Mouse (Mus musculus) right cerebral cortex, postnatal 36 days (tissue): ENCODE measurements around the gene Pla2g6.
A peak's percentile ranks its signal among the peaks of the same experiment; 100 is the strongest.

Experiments
- DNase-seq, 2 experiments: peaks; one replicate each; pipeline ENCODE4 v3.0.0; 2022; ENCODE audit warnings: low spot score in 2 of 2, mixed read lengths in 1 of 2

The Pla2g6 gene

DNA sequence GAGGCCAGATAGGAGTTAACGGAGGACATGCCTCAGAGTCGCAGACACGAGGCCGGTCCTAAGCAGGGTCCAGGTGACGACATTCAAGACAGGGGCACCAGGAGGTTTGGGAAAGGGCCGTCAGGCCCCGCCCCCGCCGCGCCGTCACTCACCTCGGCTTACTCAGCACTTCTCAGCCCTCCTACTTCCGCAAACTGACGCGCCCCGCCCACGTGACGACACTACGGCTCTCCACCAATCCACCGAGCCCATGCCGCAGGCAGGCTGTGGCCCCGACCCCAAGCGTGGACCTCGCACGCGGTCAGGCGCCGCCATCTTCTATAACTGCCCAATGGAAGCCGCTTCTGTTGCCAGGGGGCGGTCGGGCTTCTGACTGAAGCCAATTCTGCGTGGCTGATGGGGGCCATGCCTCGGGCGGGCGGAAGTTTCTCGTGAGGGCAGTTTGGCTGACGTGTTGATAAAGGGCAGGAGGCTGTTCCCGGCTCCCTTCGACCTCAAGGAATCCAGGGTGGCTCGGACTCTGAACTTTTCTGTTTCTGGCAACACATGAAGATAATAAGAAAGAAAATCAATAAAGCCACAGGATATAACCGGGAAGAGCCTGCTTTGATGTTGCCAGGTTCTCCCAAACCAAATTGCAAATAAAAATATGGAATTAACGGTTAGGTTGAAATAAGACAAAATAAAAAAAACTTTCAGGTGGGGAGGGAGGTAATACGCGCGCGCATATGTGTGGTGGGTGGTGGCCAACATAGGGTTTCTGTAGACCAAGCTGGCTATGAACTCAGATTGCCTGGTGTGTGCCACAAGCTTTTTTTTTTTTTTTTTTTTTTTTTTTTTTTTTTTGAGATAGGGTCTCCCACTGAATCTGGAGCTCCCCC lies at the start of gene Pla2g6:
Gene Pla2g6 (minus strand): TSS at position 333 of the 881 bp plus-strand sequence.
- DNase-seq = peak; percentile 99

DNA sequence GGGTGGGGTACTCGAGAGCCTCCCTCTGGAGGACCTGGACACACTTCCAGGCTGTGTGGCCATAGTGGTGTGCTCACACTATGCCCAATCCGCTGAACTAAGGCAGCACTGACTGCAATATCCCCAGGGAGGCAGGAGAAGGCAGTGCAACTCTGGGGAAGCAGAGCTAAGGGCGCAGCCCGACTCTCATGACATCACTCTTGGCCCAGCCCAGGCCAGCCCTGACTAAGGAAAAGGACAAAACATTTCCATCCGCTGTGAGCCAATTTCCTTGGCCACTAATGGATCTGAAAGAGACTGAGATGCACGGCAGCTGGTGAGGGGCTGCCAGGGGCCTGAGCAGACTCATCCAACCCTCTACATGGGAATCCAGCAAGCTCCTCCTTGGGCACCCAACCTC lies 49.5 kb upstream of the Pla2g6 start:
- DNase-seq = peak in 1 of 2 experiments; percentile 24

GRCm38 (mm10) chr15:79374760-79375159 lies 46.6 kb upstream of the Pla2g6 start:
- DNase-seq = no peak

- no peak for DNase-seq
These were observed 42.2 kb upstream of the Pla2g6 start for GRCm38 (mm10) chr15:79370281-79370843.

- DNase-seq = no peak
These were observed 41.5 kb upstream of the Pla2g6 start for GRCm38 (mm10) chr15:79369452-79370280.

DNA sequence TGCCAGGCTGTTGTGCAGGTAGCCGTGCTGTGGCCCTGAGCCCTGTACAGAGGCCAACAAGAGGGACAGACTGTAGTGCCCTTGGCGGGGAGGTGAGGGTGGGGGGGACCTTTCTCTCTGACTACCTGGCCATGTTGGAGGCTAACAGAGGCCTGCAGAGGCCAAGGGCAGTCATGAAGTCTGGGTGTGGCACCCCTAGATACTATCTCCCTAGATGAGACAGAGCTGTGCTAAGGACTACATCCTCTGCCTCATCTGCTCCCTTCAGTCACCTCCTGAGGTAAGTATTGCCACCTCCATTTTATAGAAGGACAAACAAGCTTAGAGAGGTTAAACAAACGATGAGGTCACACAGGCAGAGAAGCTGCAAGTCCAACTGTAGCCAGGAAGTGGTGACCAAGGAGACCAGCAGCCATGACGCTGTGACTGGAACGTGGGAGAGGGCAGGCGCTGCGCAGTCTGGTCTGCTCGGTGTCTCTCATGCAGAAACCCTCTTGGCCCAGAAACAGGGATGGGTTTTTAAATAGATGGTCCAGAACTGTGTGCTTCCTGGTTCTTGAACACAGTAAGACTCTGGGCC lies 40.8 kb upstream of the Pla2g6 start:
- no peak for DNase-seq

- DNase-seq = no peak
These were observed 40.2 kb upstream of the Pla2g6 start for GRCm38 (mm10) chr15:79368313-79368811.

DNA sequence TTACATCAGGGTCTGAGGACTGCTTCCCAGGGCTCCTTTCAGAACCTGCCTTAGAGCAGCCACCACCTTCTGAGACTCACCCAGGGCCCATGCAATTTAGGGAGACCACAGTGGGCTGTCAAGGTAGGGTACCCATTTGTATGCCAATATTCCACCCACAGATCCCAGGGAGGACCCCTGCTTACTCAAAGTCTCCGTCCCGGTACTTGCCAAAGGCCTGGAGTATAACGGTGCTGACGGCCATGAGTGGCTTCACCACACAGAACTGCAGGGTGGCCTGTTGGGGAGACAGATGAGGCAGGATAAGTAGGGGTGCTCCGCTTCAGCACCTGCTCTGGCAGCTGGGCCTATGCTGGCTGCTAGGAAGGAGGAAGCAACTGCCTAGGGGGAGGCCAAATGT lies 38.2 kb upstream of the Pla2g6 start:
- no peak for DNase-seq

DNA sequence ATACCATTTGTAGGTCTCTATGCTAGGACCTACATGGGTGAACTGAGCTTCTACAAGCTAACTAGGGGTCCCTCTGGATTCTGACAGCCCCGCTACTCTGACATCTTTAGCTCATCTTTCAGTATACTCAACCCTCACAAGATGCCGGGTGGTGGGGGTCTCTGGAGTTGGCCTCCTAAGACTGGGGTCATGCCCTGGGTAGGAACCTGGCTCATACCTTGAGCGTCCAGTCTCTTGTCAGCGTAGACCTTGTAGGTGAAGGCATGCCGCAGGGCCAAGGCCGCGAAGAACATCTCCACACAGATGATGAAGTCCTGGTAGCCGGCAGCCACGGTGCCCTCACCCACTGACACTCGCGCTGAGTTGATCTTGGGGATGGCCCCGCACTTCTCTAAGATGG lies 36.9 kb upstream of the Pla2g6 start:
- DNase-seq = no peak

GRCm38 (mm10) chr15:79364120-79364519 lies 35.9 kb upstream of the Pla2g6 start:
- DNase-seq = no peak

- no peak for DNase-seq
These were observed 32.8 kb upstream of the Pla2g6 start for GRCm38 (mm10) chr15:79361023-79361422.

DNA sequence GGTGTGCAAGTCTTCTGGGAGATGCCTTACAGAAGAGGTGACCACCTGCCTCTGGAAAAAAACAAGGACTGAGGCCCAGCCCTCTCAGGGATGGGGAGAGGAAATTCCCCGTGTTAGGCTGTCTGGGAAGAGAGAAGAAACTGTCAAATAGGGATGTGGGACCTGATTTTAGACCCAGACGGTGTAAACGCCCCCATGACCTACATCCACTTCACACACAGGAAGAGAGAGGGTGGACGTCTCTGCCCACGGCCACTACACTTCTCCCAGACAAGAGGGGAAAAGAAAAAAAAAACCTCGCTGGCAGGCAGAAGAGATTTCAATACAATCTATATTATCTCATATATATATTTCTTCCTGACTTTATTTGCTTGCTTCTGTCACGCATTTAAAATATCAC lies 32.2 kb upstream of the Pla2g6 start:
- DNase-seq = no peak

DNA sequence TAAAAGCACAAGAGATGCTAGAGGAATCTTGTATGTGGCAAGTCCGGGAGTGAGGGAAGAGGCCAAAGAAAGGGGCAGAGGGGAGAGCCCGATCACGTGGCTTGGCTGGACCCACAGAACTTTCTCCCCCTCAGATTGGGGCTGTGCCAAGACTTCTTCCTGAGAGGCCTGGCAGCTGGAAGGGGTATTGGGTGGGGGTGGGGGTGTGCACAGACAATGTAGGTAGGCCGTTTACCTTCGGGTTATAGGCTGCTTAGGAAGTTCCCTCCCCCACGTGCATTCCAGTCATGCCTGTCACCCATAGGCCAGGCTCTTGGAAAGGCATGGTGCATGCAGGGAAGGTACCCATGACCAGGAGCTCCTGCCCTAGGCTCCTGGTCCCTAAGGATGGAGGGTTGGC lies 31.8 kb upstream of the Pla2g6 start:
- DNase-seq = no peak

DNA sequence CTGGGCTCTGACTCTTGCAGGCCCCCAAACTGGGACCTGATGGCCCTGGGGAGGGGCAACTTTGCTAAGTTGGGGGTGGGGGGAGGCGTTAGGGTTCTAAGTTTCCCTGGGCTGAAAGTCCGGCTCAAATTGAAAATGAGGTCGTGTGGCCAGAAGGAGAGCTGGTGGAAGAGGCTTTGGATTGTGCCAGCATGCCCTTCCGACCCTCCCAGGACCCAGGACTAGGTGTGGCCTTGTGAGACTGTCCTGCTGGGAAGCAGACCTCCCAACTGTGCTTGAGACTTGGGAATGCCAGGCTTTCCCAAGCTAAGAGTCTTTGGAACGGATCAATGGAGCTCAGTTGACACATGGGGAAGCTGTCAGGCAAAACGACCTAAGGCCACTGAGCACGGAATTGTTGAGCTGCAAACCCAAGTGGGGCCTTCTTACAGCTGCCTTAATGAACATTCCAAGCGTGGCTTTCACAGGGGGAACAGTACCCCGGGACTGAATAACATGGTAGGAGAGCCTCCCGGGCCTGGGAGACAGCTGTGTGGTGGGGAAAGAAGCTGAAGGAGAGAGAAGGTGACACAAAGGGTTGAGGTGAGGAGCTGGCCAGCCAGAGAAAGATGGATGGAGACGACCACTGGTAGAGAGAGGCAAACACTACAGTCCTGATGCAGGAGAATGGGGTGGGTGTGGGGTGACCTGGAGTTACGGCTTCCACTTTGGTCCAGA lies 29.9 kb upstream of the Pla2g6 start:
- no peak for DNase-seq

DNA sequence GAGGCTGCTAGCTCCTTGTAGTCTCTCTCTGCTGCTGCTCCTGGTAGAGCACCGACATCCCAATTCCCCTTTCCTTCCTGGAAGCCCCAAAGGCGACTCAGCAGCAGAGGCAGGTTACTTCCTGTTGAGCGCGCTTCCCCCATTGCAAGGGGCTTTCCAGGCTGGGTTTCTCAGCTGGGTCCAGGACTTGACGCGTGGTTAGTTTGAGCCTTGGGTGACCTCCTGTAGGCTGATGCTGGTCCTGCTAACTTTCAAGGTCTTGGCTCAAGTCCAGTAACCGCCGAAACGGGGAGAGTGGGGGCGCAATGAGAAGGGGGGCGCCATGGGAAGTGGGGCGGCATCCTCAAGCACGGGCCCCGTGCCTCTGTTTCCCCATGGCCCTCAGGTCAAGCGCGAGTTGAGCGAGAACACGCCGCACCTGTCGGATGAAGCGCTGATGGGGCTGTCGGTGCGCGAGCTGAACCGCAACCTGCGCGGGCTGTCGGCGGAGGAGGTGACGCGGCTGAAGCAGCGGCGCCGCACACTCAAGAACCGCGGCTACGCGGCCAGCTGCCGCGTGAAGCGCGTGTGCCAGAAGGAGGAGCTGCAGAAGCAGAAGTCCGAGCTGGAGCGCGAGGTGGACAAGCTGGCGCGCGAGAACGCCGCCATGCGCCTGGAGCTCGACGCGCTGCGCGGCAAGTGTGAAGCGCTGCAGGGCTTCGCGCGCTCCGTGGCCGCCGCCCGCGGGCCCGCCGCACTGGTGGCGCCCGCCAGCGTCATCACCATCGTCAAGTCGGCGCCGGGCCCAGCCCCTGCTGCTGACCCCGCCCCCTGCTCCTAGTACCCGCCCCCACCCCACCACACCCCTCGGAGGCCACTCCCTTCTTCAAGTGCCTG lies 29.1 kb upstream of the Pla2g6 start:
- peak; percentile 47 to 51 for DNase-seq

DNA sequence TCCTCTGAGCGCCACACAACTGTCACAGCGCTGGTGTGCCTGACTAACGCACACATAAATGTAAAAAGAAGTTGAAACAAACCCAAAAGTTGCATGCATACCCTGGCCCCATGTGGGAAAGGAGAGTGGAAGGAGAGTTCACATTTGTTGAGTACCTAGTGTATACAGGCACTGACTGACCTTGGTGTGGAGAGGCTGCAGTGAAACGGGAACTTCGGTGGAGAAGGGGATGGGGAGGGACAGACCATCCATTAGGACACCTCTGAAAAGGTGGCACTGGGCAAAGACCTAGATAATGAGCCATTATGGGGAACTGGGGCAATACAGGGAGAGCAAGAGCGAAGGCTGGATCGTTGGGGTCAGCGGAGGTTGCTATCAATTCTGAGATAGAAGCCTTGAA lies 28.3 kb upstream of the Pla2g6 start:
- DNase-seq = no peak

- no peak for DNase-seq
These were observed 26.4 kb upstream of the Pla2g6 start for GRCm38 (mm10) chr15:79354619-79355018.

DNA sequence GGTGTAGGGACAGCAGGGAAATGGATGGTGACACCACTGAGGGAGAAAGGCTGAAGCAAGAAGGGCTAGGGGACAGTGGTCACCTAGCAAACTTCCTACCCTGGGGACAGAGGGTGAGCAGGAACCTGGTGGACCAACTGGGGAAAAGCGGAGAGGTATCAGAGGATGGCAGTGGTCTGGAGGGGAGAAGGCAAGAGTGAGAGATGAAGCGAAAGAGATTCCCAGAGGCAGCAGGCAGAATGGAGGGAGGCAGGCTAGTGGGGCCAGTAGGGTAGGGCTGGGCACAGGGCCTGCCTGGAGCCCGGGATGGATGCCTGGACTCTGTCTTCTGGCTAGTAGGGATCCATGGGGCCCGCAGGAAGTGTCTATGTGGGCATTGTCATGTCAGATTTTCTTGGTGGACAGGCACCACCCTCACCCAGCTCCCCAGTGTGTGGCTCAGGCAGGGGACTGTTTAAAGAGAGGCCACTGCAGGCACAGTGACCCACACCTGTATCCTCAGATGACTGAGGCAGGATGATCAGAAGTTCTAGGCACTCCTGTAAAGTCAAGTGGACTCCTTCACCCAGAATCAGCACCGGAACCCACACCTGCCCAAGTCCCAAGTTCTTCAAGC lies 25.6 kb upstream of the Pla2g6 start:
- DNase-seq = no peak

DNA sequence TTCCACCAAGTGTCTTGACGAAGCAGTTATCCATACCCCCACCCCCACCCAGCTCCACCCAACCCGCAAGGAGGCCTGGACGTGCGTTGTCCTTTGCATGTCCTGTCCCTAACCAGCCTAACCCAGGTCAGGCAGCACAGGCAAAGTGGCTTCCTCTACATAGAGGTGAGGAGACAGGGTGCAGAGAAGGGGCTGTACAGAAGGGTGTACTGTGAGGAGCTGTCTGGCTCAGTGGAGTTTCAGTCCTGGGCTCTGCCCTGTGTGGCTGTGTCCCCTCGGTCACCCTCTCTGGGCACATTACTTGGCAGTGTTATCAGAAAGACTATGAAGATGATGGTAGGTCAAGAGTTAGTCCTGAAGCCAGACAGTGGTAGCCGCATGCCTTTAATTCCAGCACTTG lies 24.3 kb upstream of the Pla2g6 start:
- DNase-seq = no peak

DNA sequence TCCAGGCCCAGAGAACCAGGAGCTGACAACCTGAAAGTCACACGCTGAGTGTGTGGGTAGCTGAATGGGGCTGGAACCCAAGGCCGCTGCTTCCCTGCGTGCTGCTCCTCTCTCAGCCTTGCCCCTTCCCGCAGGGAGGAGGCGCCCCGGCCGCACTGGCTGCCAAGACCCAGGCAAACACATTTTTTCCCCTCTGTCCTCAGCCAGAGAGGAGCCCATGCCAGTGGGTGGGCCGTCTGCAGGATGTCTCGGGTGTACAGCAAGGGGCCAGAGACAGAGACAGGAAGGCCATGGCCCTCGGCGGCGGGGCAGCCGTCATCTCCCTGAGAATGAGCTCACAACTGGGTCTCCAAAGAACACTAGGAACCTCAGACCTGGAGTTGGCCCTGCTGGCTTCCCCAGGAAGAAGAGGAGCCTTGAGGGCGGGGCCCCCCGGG lies 23.2 kb upstream of the Pla2g6 start:
- no peak for DNase-seq
